Mouse (Mus musculus): ENCODE measurements around the gene Trp53bp1. TPM values are rescaled to one million over a fixed set of nuclear protein-coding genes. Genes with fewer than 3 reads are reported as not detected.

Gene Trp53bp1
- 52.4 and 62.6 TPM in 2 replicates for polyA plus RNA-seq (2015; fragmentation: Nextera tagmentation; extraction: Ambion mirVana)

GRCm38 (mm10) chr2:121271236-121271927, at the start of gene Trp53bp1:
Gene Trp53bp1, minus strand, starts transcription at chr2:121271407.
- H3K9me3 ChIP-seq: no peaks in the 10 kb centered on the region
- H3K4me1 ChIP-seq: peaks cover 20% of the 10 kb centered on the region
- H3K27ac ChIP-seq: peak within 1 kb of the TSS; percentile 87
- no peaks in the 10 kb centered on the region for H3K27me3 ChIP-seq
- peak within 1 kb of the TSS; percentile 88 for H3K4me3 ChIP-seq
- peak; percentile 98 for ATAC-seq (ENCODE audit: insufficient number of reproducible peaks, low FRiP score, low TSS enrichment, low read depth)
- H3K9ac ChIP-seq: peak within 1 kb of the TSS; percentile 85
- H3K4me2 ChIP-seq: peak within 1 kb of the TSS; percentile 65
- peaks cover 16% of the 10 kb centered on the region for H3K36me3 ChIP-seq
- under 1% methylated on average over 37 of the region's 37 CpGs for WGBS

- Histone ChIP-seq H3K9ac (no peak overlapping the region), H3K36me3 (0 out of 2 replicates have a peak, but pooled peaks cover 2% of the 10 kb centered on the region), H3K27me3 (no peaks in the 10 kb centered on the region), H3K4me3 (no peak overlapping the region), H3K9me3 (no peaks in the 10 kb centered on the region), H3K27ac (no peak overlapping the region), H3K4me2 (no peak overlapping the region), H3K4me1 (no peaks in the 10 kb centered on the region)
- WGBS: 74% methylated on average over 8 of the region's 8 CpGs
- no peak for ATAC-seq (ENCODE audit: insufficient number of reproducible peaks, low FRiP score, low TSS enrichment, low read depth)
Observed at GRCm38 (mm10) chr2:121316278-121316677, 45.1 kb upstream of the Trp53bp1 start.

- 13% methylated on average over 5 of the region's 5 CpGs for WGBS
- H3K36me3 ChIP-seq: peaks cover 16% of the 10 kb centered on the region; the same call in 1 of the 2 replicates
- no peak overlapping the region for H3K9ac ChIP-seq
- 0 out of 2 replicates have a peak, but pooled peaks cover 7% of the 10 kb centered on the region for H3K4me1 ChIP-seq
- no peak for ATAC-seq (ENCODE audit: insufficient number of reproducible peaks, low FRiP score, low TSS enrichment, low read depth)
- H3K27ac ChIP-seq: no peak overlapping the region
- H3K4me3 ChIP-seq: 0 out of 2 replicates have a peak overlapping the region, but pooled peaks have one; percentile 7
- H3K4me2 ChIP-seq: peak overlapping the region; percentile 30
- no peaks in the 10 kb centered on the region for H3K9me3 ChIP-seq
- peaks cover 8% of the 10 kb centered on the region; the same call in 1 of the 2 replicates for H3K27me3 ChIP-seq
Observed at GRCm38 (mm10) chr2:121308997-121309416, 37.8 kb upstream of the Trp53bp1 start.

GRCm38 (mm10) chr2:121300036-121300435, 28.8 kb upstream of the Trp53bp1 start:
- Histone ChIP-seq H3K4me1 (peaks cover 26% of the 10 kb centered on the region), H3K4me3 (no peak overlapping the region), H3K9me3 (no peaks in the 10 kb centered on the region), H3K36me3 (peaks cover 20% of the 10 kb centered on the region; the same call in 1 of the 2 replicates), H3K9ac (no peak overlapping the region), H3K27ac (no peak overlapping the region), H3K4me2 (no peak overlapping the region), H3K27me3 (peaks cover 60% of the 10 kb centered on the region)
- no peak for ATAC-seq (ENCODE audit: insufficient number of reproducible peaks, low FRiP score, low TSS enrichment, low read depth)
- WGBS: 65% methylated on average over 10 of the region's 10 CpGs

GRCm38 (mm10) chr2:121299471-121299870, 28.3 kb upstream of the Trp53bp1 start:
- Histone ChIP-seq H3K36me3 (peaks cover 19% of the 10 kb centered on the region; the same call in 1 of the 2 replicates), H3K9me3 (no peaks in the 10 kb centered on the region), H3K9ac (no peak overlapping the region), H3K4me1 (peaks cover 32% of the 10 kb centered on the region), H3K27me3 (peaks cover 56% of the 10 kb centered on the region), H3K4me2 (no peak overlapping the region), H3K4me3 (no peak overlapping the region), H3K27ac (no peak overlapping the region)
- ATAC-seq (ENCODE audit: insufficient number of reproducible peaks, low FRiP score, low TSS enrichment, low read depth): no peak
- WGBS: 88% methylated on average over 17 of the region's 17 CpGs

- WGBS: 5% methylated on average over 8 of the region's 8 CpGs
- Histone ChIP-seq H3K27ac (no peak overlapping the region), H3K4me1 (peaks cover 41% of the 10 kb centered on the region), H3K9me3 (no peaks in the 10 kb centered on the region), H3K36me3 (peaks cover 14% of the 10 kb centered on the region; the same call in 1 of the 2 replicates), H3K9ac (no peak overlapping the region), H3K27me3 (peaks cover 56% of the 10 kb centered on the region), H3K4me2 (peak overlapping the region; percentile 19; the same call in 1 of the 2 replicates), H3K4me3 (no peak overlapping the region)
- ATAC-seq (ENCODE audit: insufficient number of reproducible peaks, low FRiP score, low TSS enrichment, low read depth): no peak
Observed at GRCm38 (mm10) chr2:121298131-121298530, 26.9 kb upstream of the Trp53bp1 start.

GRCm38 (mm10) chr2:121297701-121298100, 26.5 kb upstream of the Trp53bp1 start:
- peaks cover 41% of the 10 kb centered on the region for H3K4me1 ChIP-seq
- no peak overlapping the region for H3K9ac ChIP-seq
- no peaks in the 10 kb centered on the region for H3K9me3 ChIP-seq
- peaks cover 56% of the 10 kb centered on the region for H3K27me3 ChIP-seq
- H3K27ac ChIP-seq: no peak overlapping the region
- peak overlapping the region; percentile 19; the same call in 1 of the 2 replicates for H3K4me2 ChIP-seq
- H3K4me3 ChIP-seq: no peak overlapping the region
- H3K36me3 ChIP-seq: peaks cover 10% of the 10 kb centered on the region; the same call in 1 of the 2 replicates
- ATAC-seq (ENCODE audit: insufficient number of reproducible peaks, low FRiP score, low TSS enrichment, low read depth): no peak
- WGBS: 12% methylated on average over 9 of the region's 9 CpGs

GRCm38 (mm10) chr2:121296754-121297231, 25.6 kb upstream of the Trp53bp1 start:
- Histone ChIP-seq H3K9me3 (no peaks in the 10 kb centered on the region), H3K4me2 (peak overlapping the region; percentile 82), H3K36me3 (peaks cover 9% of the 10 kb centered on the region; the same call in 1 of the 2 replicates), H3K9ac (no peak overlapping the region), H3K27me3 (peaks cover 59% of the 10 kb centered on the region), H3K27ac (no peak overlapping the region), H3K4me3 (peak overlapping the region; percentile 53), H3K4me1 (peaks cover 41% of the 10 kb centered on the region)
- WGBS: 13% methylated on average over 6 of the region's 6 CpGs
- no peak for ATAC-seq (ENCODE audit: insufficient number of reproducible peaks, low FRiP score, low TSS enrichment, low read depth)

- Histone ChIP-seq H3K27ac (peak overlapping the region; percentile 69; the same call in 1 of the 2 replicates), H3K9me3 (no peaks in the 10 kb centered on the region), H3K27me3 (peaks cover 53% of the 10 kb centered on the region), H3K4me1 (peaks cover 41% of the 10 kb centered on the region), H3K4me3 (peak overlapping the region; percentile 53), H3K36me3 (peaks cover 7% of the 10 kb centered on the region; the same call in 1 of the 2 replicates), H3K9ac (peak overlapping the region; percentile 31; the same call in 1 of the 2 replicates), H3K4me2 (peak overlapping the region; percentile 82)
- 1% methylated on average over 15 of the region's 15 CpGs for WGBS
- peak; percentile 31 for ATAC-seq (ENCODE audit: insufficient number of reproducible peaks, low FRiP score, low TSS enrichment, low read depth)
Observed at GRCm38 (mm10) chr2:121295608-121296571, 24.7 kb upstream of the Trp53bp1 start.

GRCm38 (mm10) chr2:121294753-121295607, 23.8 kb upstream of the Trp53bp1 start:
- no peaks in the 10 kb centered on the region for H3K9me3 ChIP-seq
- H3K27me3 ChIP-seq: peaks cover 58% of the 10 kb centered on the region
- H3K4me2 ChIP-seq: peak overlapping the region; percentile 82
- 1% methylated on average over 18 of the region's 18 CpGs for WGBS
- ATAC-seq (ENCODE audit: insufficient number of reproducible peaks, low FRiP score, low TSS enrichment, low read depth): peak; percentile 79
- H3K4me3 ChIP-seq: peak overlapping the region; percentile 53
- peaks cover 44% of the 10 kb centered on the region for H3K4me1 ChIP-seq
- H3K9ac ChIP-seq: peak overlapping the region; percentile 31; the same call in 1 of the 2 replicates
- H3K36me3 ChIP-seq: peaks cover 3% of the 10 kb centered on the region; the same call in 1 of the 2 replicates
- peak overlapping the region; percentile 69 for H3K27ac ChIP-seq
